Mouse (Mus musculus): ENCODE measurements around the gene Gm5148.

Gene Gm5148

DNA sequence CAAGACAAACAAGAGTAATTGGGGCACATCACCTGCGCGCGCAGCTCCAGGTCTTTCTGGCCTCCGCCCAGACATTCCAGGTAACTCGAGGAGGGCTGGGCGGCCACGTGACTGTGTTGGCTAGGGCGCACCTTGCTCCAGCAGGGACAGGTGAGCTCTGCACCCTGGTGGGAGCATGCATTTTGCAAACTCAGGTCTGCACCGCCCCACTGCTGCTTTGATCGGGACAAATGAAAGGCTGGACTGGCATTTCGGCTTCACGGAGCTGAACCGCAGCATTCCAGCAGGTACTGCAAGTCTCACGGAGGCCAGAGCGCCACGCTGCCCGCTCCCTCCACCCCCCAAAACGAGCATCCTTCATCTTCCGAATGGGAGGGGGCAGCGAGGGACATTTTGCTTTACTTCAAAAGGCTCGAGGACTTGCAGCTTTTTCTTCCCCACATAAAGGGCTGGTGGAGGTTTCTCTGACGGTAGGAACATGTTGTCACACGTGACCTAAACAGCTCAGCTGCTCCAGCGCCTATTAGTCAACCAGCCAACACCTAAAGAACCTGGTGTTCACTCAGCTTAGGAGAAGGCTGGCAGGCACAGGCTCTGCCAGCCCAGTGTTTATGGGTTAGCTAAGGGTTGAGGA lies at the start of gene Gm5148:
TSS of gene Gm5148 (minus strand) at position 320 of the 634 bp plus-strand sequence.
- DNase-seq, result peak in 1 of 2 experiments; percentile 9

DNA sequence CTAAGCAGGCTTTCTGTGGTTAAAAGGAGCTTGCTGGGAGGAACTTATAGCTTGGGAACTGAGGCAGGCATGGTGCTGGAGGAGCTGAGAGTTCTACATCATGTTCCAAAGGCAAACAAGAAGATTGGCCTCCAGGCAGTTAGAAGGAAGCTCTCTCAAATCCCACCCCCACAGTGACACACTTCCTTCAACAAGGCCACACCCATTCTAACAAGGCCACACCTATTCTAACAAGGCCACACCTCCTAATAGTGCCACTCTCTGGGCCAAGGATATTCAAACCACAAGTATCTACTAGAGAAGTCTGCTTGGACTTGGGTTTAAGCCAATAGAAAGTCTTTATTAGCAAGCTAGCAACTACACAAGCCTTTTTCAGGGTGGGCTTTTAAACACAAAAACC lies 46.7 kb upstream of the Gm5148 start:
- no peak for DNase-seq

DNA sequence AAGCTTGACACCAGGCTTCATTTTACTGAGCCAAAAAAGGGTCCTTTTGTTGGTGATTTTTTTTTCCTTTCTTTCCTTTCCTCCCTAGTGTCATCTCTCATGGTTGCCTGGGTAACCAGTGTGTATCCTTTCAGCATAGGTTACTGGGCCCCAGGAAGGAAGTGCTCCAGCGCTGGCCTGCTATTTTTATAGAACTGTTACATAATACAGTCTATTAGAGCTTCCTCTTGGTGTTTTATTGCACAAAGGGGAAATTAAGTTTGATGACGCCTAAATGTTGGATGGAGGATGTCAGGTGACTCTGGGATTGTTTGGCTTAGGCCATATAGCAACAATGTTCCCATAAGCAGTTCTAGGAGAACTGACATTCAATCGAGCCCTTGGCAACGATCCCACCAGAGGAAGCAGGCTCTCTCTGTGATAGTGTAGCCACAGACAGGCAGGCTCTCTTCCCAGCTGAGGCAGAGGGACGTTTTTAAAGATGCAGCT lies 45.0 kb upstream of the Gm5148 start:
- DNase-seq, result no peak

DNA sequence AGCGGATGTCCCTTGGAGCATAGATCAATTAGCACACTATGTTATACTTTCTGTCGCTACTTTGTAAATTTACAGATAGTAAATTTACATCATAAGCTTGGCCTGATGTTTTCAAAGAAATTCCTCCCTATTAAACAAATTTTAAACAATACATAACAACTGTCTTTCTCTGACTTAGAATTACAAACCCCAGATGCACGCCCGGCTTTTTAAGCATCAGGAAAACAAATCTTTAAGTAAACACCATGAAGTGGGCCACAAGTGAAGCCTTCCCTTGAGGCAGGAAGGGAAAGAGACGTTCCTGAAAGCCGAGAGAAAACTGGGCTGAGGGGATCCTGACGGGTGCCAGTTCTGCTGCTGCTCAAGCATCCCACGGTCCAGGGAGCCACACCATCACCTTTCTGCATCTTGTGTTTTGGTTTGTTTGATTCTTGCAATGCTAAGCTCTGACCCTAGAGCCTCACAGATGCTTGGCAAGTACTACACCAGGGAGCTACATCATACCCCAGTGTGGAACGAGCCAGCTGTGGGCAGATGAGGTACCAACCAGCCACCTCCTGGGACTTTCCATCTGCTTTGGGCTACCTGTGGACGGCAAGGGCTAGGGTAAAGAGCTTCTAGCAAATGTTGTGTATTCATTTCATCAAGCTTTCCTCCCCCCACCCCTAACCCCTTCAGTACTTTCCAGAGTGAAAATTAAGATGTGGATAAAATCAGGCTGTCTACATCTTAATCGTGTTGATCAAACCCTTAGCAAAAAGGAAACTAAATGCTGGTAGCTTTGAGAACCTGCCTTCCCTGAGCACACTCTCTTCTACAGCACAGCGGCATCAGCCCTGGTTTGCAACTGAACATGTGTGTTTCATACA lies 43.1 kb upstream of the Gm5148 start:
- no peak for DNase-seq

DNA sequence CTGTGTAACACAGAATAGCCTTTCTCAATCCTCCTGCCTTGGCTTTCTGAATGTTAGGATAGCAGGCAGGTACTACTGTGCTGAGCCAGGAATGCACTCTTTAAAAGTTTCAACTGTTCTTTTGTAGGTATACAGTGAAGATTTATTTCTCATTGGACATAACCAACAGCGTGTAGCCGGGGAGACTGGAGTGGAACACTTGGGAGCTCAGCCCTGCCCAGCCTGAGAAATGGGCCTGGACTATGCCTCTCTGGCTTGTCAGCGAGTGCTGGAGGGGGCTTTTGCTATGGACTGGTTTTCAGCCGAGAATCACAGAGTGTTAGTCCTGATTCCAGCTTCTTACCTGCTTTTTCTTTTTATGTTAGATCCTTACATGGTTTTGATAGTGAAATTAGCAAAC lies 42.3 kb upstream of the Gm5148 start:
- DNase-seq, result no peak

DNA sequence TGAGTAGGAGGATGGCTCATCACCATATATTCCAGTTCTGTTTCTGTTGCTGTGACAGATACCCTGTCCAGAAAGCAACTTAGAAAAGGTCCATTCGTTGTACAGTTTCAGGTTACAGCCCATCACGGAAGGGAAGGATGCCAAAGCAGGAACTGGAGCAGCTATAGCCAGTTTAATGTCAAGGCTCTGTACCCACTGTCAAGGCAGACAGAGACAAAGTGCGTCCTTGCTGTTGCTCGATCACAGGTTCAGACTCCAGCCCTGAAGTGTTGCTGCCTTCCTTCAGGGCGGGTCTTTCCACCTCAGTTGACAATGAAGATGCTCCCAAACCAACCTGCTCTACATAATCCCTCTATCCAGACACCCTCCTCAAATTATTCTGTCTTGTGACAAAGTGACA lies 41.7 kb upstream of the Gm5148 start:
- no peak for DNase-seq

DNA sequence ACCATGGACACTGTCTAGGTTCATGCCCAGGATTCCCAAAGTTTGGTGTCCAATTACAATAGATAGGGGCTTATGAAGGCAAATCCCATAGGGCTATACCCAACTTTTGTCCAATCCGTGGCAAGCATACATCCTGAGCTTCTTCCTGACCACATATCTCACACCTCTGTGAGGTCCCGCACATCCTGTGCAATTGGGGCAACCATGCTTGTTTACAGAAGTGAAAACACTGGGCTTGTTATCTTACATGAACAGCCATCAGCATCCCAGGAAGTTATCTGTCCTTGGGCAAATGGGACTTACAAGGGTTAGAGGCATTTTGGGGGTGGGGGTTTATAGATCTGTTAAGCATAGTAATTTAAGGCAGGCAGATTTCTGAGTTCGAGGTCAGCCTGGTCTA lies 41.0 kb upstream of the Gm5148 start:
- no peak for DNase-seq

DNA sequence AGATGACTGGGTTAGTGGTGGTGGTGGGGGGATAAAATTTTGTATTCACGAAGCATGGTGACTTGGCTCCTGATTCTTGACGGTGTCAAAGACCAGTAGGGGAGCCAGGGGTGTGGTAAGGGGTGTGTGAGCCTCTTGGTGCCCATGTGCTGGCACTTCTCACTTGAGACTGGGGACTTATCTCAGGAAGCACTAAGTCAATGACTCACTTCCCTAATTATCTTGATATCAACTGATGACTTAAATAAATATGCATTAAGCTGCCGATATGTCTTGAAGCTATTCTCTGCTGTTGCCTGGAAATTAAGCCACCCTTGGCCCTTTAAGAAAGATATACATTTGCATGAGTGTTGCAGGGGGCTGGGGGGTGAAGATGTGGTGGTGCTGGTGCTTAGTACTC lies 38.0 kb upstream of the Gm5148 start:
- DNase-seq, result no peak

DNA sequence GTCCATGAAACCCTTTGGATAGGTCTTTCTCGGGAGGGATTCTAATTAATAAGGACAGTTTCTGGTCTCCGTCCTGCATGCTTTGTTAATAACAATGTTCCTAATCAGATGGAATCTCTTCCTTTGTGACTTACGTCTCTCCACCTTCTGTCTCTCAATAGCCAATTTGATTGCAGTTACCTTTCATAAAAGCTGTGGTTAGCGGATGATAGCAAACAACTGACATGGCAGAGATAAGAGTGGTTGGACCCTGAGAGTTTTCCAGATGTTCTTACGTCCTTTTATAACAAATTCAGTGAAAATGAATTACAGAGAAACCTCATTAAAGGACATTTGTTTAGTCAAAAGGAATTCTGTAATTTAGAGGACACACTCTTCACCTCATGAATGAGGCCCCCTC lies 37.5 kb upstream of the Gm5148 start:
- no peak for DNase-seq

DNA sequence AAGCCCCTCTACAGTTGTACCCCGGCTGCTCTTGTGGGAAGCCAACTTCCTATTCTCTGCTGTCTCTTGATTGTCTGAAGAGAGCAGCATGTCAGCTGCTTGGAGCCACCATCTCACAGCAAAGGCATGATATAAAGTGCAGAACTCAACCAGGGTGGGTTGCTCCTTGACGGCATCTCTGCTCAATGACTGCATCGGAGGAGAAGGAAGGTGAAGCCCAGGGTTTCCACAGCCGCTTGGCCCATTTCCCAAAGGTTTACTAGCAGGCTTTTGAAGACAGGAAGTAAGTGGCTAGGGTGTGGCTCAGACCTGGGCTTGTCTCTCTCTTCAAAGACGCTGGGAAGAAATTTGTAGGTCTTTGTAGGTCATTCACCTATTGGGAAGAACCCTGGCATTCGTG lies 36.6 kb upstream of the Gm5148 start:
- peak in 1 of 2 experiments; percentile 25 for DNase-seq

DNA sequence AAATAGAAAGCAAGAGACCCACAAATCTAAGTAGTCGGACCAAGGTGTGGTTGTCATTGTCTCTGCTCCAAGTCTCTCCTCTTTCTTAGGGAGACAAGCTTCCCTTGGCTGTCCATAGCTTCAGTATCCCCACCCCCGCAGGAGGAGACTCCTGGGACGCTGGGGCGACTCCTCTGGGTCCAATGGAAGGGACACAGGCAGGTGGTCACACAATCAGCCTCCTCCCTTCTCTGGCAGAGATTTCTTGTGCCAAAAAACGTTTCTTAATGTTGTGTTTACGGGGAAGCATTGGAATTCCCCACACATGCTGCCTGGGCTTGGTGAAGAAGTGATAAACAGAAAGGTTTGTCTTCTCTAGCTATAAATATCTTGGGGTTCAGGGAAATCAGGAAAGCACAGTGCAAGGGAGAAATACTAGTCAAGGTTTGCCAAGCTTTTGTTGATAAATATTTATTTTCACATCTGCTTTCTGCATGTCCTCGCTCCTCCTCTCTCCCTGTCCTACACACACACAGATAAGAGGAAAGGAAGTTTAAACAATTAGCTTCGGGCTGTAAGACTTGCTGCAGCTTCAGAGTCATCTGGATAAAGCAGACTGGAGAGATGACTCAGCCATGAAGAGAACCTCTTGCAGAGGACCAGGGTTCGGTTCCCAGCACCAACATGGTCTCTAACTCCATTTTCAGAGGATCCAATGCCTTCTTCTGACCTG lies 34.5 kb upstream of the Gm5148 start:
- no peak for DNase-seq

DNA sequence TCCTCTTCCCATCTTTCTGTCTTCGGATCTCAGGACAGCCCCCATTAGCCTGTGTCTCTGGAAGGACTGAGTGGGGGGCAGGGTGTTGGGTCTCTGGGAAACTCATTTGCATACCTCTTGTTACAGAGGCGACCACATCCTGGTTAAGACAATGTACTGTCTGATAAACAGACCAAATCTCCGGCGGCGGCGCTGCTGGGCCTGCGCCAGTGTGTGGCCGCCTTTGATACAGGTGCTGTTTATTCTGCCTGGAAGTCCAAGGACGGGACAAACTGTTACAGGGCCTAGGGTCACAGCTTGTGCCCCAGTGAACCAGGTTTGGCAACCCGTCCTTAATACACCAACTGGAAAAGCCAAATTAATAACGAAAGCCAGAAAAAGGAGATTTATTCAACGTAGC lies 33.8 kb upstream of the Gm5148 start:
- peak; percentile 46 to 54 for DNase-seq

DNA sequence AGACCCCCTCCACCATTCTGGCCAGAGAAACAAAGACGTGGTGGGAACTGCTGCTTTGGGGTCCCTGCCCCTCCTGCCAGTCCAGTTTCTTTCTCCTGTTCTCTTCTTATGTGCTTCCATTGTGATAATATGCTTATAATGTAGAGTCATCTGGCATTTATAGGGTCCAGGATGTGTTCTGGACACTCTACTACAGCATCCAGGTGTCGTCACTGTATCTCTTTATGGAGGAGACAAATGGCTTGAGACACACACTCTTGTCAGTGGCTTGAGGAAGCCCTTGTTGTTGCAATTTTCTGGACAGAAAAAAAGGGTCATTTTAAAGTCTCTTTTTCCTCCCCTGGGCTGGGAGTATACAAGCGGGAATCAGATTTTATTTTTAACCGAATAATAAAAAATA lies 33.3 kb upstream of the Gm5148 start:
- DNase-seq, result no peak

DNA sequence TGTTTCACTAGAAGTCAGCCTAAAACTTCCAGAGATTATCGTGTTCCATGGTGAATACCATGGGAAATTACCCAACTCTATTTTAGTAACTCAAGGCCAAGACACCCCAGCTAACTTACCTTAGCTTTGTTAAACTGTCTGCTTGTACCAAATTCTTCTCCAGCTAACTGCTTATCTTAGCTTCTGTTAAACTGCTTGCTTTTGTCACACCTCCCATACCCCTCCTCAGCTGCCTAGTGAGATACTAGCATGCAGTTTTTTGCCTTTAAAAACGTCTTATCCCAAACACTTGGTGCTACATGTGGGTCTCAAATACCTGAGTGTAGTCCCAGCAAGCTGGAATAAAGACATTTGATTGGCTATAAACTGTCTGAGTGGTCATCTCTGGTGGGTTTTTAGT lies 31.7 kb upstream of the Gm5148 start:
- no peak for DNase-seq

DNA sequence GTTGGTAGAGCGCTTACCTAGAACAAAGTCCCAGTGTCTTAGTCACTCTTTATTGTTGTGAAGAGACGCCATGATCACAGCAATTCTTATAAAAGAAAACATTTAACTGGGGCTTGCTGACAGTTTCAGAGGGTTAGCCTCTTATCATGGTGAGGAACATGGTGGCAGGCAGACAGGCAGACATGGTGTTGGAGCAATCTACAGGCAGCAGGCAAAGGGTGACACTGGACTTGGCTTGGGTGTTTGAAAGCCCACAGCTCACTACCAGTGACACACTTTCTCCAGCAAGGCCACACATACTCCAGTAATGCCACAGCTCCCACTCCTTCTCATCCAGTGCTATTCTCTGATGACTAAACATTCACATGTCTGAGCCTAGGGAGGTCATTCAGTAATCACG lies 30.3 kb upstream of the Gm5148 start:
- DNase-seq, result no peak

DNA sequence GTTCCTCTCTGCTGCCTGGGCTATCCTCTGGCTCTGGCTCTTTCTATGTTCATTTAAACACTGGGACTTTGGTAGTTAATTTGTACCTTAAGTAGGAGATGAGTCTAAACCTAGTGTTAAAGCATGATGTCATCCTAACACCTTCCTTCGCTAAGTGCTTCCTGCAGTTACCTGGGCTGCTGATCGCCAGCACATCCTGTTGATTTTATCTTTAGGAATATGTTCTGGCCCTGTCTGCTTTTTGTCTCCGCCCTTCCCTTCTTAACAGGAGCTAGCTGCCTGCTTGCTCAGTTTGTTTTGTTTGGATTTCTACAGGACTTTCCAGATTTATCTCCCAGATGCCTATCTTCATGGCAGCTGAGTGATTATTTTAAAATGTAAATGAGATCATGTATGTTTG lies 28.9 kb upstream of the Gm5148 start:
- DNase-seq, result no peak

DNA sequence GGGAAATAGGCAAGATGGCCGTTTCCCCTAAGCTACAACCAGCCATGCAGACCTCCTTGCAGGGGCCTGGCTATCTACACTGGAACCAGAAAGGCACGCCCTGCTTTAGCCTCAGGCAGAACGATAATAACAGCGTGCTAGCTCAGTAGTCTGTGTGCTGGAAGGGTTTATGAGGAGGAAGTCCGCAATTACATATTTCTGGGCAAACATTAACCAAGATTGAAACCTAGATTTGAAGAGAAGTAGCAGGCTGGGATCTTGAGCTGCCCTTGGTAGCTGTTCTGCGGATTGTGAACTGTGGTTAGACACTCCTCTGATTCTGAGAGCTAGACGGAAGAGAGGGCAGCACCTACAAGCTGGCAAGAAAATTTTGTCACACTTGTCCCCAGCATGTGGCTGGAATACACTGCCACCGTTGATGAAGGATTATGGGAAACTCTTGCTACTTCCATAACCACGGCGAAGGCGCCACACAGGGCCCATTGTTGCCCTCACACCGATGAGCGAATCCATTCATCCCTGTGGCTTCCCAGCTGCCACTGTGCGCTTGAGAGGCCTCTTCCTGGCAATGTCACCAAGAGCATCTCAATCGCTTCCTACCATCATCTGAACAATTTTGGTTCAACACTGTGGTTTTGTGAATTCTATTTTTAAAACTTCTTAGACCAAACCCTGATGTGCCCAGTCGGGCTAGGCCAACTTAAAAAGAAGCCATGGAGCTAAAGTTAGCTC lies 23.9 kb upstream of the Gm5148 start:
- DNase-seq, result no peak

DNA sequence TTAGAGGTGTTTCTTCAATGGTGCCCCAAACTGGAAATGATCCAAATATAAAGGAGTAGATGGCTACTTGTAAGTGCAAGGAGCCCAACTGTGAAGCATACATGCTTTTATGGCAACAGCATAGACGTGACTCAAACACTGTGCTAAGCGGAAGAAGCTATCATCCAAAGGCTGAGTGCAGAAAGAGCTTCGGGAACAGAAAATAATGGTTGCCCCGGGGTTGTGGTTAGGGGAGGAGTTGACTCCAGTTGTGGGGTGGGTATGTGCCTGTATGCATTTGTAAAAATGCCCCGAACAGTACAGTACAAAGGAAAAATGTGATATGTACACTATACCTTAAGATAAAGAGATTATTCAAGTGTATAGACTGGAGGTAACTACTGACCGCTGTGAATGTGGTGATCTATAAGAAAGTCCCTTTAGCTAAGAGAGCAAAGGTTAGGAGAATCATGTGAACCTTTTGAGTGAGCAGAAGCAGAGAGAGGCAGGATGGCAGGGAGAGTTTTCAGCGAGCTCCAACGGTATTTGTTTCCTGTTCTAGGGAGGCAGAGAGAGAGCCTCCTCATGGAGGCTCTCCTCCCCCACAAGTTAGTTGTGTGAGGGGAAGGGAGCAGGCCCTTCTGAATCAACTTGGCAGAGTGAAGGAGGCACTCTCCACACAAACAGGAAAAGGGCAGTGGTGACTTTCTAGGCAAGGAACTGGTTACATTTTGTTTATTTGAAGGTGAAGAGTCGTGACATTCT lies 23.1 kb upstream of the Gm5148 start:
- DNase-seq, result no peak

DNA sequence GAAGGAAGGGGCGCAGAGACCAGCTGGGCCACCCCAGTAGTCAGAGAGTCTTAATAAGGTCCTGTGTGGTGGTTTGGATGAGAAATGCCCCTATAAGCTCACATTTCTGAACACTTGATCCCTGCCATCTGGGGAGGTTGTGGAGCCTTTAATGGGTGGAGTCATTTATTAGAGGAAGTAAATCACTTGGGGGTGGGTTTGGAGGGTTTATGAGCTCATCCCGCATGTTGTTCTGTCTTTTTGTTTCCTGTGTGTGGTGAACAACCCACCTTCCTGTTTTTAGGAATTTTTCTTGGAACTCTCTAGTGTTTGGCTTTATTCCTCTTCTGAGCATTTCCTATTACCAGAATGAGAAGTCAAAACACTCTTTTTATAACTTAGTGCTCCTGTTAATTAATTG lies 19.8 kb upstream of the Gm5148 start:
- no peak for DNase-seq

DNA sequence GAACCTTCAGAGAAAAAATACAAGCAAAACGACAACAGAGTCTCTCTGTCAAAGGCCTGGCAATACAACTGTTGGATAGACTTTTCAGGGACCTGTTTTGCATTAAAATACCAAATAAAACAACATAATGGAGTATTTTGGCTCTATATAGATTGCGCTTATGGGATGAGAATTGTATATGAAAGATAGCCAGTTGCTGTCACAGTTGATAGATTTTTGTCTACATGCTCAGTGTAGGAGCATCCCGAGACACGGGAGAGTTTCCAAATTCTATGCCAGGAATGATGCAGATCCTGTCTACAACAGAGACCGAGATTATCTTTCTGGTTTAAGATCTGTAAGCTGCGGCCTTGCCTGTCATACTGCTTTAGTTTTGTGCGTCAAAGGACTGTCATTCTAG lies 15.7 kb upstream of the Gm5148 start:
- no peak for DNase-seq

DNA sequence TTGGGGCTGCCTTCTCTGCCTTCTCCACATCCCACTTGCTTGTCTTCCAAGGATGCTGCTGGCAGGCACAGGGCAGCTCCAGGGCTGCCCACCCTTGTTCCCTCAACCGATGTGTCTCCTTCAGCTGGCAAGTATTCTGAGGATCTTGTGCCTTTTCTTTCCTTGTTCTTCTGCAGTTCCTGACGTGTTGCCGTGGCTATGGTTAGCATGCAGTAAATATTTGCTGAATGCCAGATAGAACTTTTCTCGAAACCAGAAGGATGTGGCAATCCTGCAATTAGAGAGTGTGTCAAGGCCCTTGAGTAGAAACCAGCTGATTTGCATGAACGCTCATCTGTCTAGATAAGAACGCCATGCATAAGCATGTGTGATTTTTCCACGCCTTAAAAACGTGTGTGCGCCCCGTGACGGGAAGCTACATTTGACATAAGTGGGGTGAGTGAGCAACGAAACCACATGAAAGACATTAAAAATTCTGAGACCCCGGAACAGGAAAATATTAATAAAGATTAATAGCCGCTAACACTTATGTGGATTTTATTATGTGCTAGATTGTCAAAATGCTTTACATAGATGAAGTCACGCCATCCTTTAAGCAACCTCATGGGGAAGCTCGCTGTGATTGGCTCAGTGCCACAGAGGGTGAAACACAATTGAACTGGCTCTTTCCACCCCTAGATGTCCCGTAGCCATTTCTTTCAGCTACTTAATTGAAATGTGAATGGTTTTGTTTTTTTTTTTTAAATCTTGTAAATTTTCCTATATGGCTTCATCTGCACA lies 14.1 kb upstream of the Gm5148 start:
- DNase-seq, result no peak
